Mouse (Mus musculus): ENCODE measurements at regions not wholly inside any gene's neighbourhood (a gene's known extent, or its start where the extent isn't known, plus 50 kb on each side); places are given as distances from the start of the nearest gene placed in this dataset.

GRCm38 (mm10) chr19:33029688-33030444 is 272.6 kb downstream of the Pten start:
- TF ChIP-seq POLR2A (IDR thresholded peaks at IDR 0.05; ENCODE audit: extremely low read depth, insufficient read depth, low read length) (no peak), CTCF (IDR thresholded peaks at IDR 0.05; ENCODE audit: extremely low read depth, insufficient read depth, low read length) (no peak)
